Mouse (Mus musculus) activated CD4-positive, CD25-positive, alpha-beta regulatory T cell (primary cell): ENCODE results near the gene Gm17304. TPM values are rescaled to one million over a fixed set of nuclear protein-coding genes. Genes with fewer than 3 reads are reported as not detected.

Experiments used
- polyA plus RNA-seq, 2 experiments: library from polyadenylated mRNA; unstranded; fragments of 100-300 nt; shearing (Covaris generic); gene quantifications; one replicate each; pipeline ENCODE4 v1.2.1; 2017

The Gm17304 gene
- polyA plus RNA-seq = not detected

GRCm38 (mm10) chr5:106608798-106609197, at the start of gene Gm17304:
Gene Gm17304 (plus strand): TSS chr5:106609098.

Other genes starting within 250 kb of the Gm17304 start
- gene Barhl2, start 150.9 kb upstream of the Gm17304 start, polyA plus RNA-seq = not detected
- 10 to 100 TPM; 64.1 to 75.6 TPM for gene Zfp644, start 88.2 kb downstream of the Gm17304 start, polyA plus RNA-seq